Mouse (Mus musculus): ENCODE measurements at regions not wholly inside any gene's neighbourhood (a gene's known extent, or its start where the extent isn't known, plus 50 kb on each side); places are given as distances from the start of the nearest gene placed in this dataset.
"Not testable (repeated sequence)": the region's sequence is repeated elsewhere in the genome, so short reads cannot be mapped to it uniquely, and the experiment has no call there.

DNA sequence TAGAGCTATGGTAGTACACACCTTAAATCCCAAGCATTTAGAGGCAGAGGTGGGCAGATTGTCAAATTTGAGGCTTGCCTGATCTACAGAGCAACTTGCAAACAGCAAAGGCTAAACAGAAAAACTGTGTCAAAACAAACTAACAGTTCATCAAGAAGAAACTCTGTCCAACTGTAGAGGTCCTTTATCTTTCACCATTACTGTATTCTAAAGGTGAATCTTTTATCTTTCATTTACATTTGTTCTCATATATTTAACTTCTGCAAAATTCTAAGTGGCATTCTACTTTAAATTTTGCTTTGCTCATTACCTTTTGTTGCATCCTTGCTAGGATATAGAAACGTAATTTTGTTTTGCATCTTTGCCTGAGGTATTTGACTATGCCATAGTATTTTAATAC lies 967.5 kb upstream of the Cntn5 start:
- Histone ChIP-seq H3K27me3 (ENCODE audit: control insufficient read depth, insufficient read depth, low read length) (no peaks in the 10 kb centered on the region), H3K9ac (ENCODE audit: low read depth, low read length) (no peak overlapping the region), H3K4me1 (ENCODE audit: control insufficient read depth, insufficient read depth, low read length) (no peaks in the 10 kb centered on the region), H3K27ac (replicated peaks; ENCODE audit: insufficient read depth, low read depth, low read length) (no peak overlapping the region), H3K36me3 (ENCODE audit: control insufficient read depth, insufficient read depth, low read length) (no peaks in the 10 kb centered on the region), H3K79me2 (ENCODE audit: control insufficient read depth, insufficient read depth, low read length) (no peaks in the 10 kb centered on the region), H3K4me3 (ENCODE audit: insufficient read depth, low read depth, low read length) (no peak overlapping the region)
- no peak for DNase-seq (ENCODE audit: extremely low read depth, low read depth, low spot score)
- TF ChIP-seq POLR2A (IDR thresholded peaks at IDR 0.05; ENCODE audit: extremely low read depth, insufficient read depth, low read length) (no peak), CTCF (IDR thresholded peaks at IDR 0.05; ENCODE audit: low read depth, low read length) (no peak)
- 40% methylated on average over 1 of the region's 1 CpGs for WGBS

DNA sequence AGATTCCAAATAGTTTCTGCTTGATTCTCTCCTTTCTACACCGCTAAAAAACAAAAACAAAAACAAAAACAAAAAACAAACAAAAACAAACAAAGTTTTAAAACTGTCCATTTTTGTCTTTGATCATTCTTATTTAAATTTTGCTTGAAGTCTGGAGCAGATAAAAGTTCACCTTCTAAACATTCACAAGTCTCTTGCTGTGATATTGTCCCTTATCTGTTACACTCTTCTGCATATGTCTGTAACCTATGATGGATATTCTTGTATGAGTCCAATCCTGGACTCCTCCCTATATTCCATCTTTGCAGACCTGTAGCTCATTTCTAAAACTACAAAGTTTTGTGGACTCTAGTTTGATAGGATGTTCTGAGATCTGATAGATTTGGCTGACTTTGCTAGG lies 966.9 kb upstream of the Cntn5 start:
- no peaks in the 10 kb centered on the region for H3K4me1 ChIP-seq (ENCODE audit: control insufficient read depth, insufficient read depth, low read length)
- H3K79me2 ChIP-seq (ENCODE audit: control insufficient read depth, insufficient read depth, low read length): no peaks in the 10 kb centered on the region
- H3K27me3 ChIP-seq (ENCODE audit: control insufficient read depth, insufficient read depth, low read length): no peaks in the 10 kb centered on the region
- no peaks in the 10 kb centered on the region for H3K36me3 ChIP-seq (ENCODE audit: control insufficient read depth, insufficient read depth, low read length)
- no peak overlapping the region for H3K9ac ChIP-seq (ENCODE audit: low read depth, low read length)
- DNase-seq (ENCODE audit: extremely low read depth, low read depth, low spot score): no peak
- TF ChIP-seq POLR2A (IDR thresholded peaks at IDR 0.05; ENCODE audit: extremely low read depth, insufficient read depth, low read length) (no peak), CTCF (IDR thresholded peaks at IDR 0.05; ENCODE audit: low read depth, low read length) (no peak)
- 73% methylated on average over 1 of the region's 1 CpGs for WGBS
- no peak overlapping the region for H3K27ac ChIP-seq (replicated peaks; ENCODE audit: insufficient read depth, low read depth, low read length)
- no peak overlapping the region for H3K4me3 ChIP-seq (ENCODE audit: insufficient read depth, low read depth, low read length)

DNA sequence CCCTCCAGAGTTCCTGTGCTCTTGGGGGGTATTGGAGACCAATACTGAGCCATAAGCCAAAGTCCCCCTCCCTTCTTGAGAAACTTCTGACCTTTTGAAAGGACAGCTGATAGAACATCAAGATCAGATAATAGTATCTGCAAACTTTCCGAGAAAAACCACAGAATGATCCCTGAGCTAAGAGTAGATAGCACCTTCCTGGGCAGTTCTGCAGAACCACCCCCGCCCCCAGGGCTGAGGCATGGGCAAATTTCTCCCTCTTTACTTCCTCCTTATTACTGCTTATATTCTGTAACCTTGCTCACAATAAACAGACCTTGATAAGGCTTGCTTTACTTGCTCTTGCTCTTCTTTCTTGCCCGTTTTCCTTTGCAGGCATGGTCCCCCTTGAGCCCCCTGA lies 944.1 kb upstream of the Cntn5 start:
- H3K27me3 ChIP-seq (ENCODE audit: control insufficient read depth, insufficient read depth, low read length); H3K4me3 ChIP-seq (ENCODE audit: insufficient read depth, low read depth, low read length); H3K27ac ChIP-seq (replicated peaks; ENCODE audit: insufficient read depth, low read depth, low read length); DNase-seq (ENCODE audit: extremely low read depth, low read depth, low spot score); H3K36me3 ChIP-seq (ENCODE audit: control insufficient read depth, insufficient read depth, low read length); H3K9ac ChIP-seq (ENCODE audit: low read depth, low read length); H3K79me2 ChIP-seq (ENCODE audit: control insufficient read depth, insufficient read depth, low read length); H3K4me1 ChIP-seq (ENCODE audit: control insufficient read depth, insufficient read depth, low read length): not testable (repeated sequence)
- WGBS: 57% methylated on average over 3 of the region's 3 CpGs

Data from liver, adult 2 months (tissue).